Mouse (Mus musculus): ENCODE measurements around the gene Ankrd12.

The Ankrd12 gene

DNA sequence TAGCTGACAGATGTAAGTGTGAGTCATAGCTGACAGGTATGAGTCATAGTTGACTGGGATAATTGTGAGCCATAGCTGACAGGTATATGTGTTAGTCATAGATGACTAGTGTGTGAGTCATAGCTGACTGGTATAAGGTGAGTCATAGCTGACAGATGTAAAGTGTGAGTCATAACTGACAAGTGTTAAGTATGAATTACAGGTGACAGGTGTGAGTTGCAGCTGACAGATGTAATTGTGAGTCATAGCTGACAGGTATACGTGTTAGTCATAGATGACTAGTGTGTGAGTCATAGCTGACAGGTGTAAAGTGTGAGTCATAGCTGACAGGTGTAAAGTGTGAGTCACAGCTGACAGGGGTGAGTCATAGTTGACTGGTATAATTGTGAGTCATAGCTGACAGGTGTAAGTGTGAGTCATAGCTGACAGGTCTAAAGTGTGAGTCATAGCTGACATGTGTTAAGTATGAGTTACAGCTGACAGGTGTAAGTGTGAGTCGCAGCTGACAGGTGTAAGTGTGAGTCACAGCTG, 115.2 kb downstream of the Ankrd12 start:
- no peak for DNase-seq

GRCm38 (mm10) chr17:65959011-65959410, 117.9 kb downstream of the Ankrd12 start:
- DNase-seq, result no peak

- no peak for DNase-seq
Observed at GRCm38 (mm10) chr17:65958366-65958765, 118.5 kb downstream of the Ankrd12 start.

- DNase-seq, result no peak
Observed at GRCm38 (mm10) chr17:65957782-65958325, 119.0 kb downstream of the Ankrd12 start.

DNA sequence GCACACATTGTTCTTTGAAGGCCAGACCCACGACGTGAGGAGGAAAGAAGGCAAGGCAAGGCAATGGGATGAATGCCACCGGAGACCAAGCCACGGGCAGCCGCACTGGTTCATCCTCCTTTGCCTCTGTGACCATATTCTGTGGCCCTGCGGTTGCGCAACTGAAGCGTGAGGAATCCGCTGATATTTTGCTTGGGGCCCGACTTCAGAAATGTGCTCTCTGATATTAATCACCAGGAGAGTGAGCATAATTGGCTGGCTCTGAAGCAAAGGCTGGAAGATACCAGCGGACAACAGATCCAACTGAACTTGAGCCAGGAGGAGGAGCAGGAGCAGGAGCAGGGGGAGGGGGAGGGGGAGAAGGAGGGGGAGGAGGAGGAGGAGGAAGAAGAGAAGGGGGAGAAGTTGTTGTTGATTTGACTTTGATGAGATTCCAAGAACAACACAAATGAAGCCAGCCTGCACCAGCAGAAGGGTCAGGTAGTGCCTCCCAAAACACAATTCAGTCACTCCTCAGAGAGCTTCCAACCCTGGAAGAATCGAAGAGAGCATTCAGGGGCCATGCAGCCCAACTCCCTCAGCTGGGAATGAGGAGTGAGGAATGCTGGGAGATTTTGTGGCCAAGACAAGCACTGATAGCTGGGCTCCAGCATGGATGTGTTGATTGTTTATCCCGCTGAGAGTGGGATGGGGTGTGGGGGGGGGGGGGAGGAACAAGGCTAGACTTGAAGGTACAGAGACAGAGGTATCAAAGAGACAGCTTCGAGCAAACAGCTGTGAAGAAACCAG, 119.7 kb downstream of the Ankrd12 start:
- DNase-seq, result no peak

DNA sequence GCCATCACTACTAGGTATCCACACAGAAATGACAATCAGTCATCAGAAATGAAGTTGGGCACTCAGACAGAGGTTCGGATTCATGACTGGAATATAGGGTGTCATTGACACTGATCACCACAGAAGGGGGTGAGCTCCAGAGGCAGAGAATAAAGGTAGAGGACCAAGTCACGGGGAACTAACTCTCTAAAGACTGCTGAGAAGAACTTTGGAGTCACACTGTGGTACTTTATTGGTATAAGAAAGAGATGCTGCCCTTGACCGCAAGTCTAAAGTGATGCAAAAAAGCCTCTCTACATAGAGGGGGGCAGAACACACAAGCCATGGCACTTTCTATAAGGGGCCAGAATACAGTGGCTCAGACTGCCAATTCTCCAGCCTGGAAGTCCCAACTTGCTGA, 120.7 kb downstream of the Ankrd12 start:
- no peak for DNase-seq

GRCm38 (mm10) chr17:65953959-65954358, 122.9 kb downstream of the Ankrd12 start:
- DNase-seq, result no peak

DNA sequence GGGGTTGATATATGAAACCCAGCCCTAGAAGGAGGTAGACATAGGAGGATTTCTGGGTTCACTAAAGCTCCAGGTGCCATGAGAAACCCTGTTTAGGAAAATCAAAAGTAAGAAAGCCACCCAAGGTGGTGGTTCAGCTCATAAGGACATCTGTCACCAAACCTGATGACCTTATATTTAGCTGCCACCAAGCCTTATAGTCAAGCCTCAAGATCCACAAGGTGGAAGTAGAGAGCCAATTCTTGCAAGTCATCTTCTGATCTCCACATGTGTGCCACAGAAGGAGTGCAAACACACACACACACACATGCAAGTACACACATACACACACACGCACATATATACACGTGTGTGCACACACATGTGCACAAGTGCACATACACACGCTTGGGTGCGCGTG, 124.8 kb downstream of the Ankrd12 start:
- no peak for DNase-seq

GRCm38 (mm10) chr17:65950622-65951404, 126.1 kb downstream of the Ankrd12 start, which contains the start of gene Twsg1:
TSS of gene Twsg1 (minus strand) at chr17:65951226.
- DNase-seq, result peak; percentile 98

GRCm38 (mm10) chr17:65950183-65950582, 126.7 kb downstream of the Ankrd12 start:
- peak; percentile 47 for DNase-seq

DNA sequence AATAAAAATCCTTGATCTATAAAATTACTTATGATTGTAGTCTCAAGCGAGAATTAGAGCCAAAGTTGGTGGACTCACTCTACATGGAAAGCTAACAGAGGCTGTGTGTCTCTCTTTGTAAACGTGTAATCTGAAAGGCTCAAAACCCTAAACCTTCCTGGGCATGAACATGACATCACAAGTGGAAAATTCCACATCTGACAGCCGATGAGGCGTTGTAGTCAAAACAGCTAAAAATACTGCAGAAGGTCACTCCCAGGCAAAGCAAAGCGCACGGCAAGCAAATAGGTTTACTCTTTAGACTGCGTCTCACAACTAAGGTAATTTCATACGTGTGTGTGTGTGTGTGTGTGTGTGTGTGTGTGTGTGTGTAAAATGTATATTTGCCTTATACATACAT, 129.6 kb downstream of the Ankrd12 start:
- DNase-seq, result no peak

DNA sequence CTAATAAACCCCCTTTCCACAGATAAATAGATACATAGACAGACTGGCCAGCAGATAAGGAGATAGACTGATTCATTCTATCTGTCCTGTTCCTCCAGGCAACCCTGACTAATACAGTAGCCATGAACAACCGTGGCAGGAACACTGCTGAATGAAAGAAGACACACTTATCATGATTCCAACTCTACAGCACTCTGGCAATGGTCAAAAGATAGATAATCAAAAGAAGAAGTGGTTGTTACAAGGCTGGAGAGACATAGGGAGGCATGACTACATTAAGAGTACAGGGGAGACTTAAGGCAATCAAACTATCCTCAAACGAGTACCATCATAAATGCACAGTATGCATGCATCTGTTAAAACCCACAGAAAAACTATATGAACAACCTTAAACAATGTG, 131.5 kb downstream of the Ankrd12 start:
- no peak for DNase-seq

GRCm38 (mm10) chr17:65942394-65942793, 134.5 kb downstream of the Ankrd12 start:
- no peak for DNase-seq

DNA sequence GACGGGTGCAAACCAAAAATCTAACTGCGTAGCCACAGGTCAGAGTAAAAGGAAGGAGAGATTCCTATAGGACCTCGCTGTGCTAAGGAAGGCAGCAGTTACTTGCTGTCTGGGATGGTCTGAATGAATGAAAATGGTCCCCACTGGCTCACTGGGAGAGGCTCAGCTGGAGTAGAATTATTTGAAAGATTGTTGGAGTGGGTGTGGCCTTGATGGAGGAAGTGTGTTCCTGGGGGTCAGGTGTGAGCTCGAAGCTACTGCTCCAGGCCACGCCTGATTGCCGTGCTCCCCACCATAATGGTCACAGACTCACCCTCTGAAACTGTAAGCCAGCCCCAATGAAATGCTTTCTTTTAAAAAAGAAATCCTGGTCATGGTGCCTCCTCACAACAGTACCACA, 135.6 kb downstream of the Ankrd12 start:
- no peak for DNase-seq

GRCm38 (mm10) chr17:65940221-65940620, 136.7 kb downstream of the Ankrd12 start:
- DNase-seq, result no peak

- no peak for DNase-seq
Observed at GRCm38 (mm10) chr17:65939461-65940192, 137.3 kb downstream of the Ankrd12 start.

GRCm38 (mm10) chr17:65937671-65938070, 139.2 kb downstream of the Ankrd12 start:
- no peak for DNase-seq

DNA sequence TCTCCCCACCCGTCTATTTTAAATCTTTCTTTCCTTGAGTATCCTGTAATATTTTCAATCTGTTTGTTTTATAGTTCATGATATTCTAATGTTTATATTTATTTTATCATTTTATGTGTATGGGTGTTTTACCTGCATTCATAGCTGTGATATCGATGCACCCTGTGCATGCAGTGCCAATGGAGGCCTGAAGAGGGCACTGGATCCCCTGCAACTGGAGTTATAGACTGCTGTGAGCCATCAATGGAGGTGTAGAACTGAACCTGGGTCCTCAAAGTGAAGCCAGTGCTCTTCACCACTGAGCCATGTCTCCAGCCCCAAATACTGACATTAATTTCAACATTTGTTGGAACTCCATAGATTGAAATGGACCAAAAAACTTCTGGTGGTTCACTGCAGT, 143.1 kb downstream of the Ankrd12 start:
- DNase-seq, result no peak

DNA sequence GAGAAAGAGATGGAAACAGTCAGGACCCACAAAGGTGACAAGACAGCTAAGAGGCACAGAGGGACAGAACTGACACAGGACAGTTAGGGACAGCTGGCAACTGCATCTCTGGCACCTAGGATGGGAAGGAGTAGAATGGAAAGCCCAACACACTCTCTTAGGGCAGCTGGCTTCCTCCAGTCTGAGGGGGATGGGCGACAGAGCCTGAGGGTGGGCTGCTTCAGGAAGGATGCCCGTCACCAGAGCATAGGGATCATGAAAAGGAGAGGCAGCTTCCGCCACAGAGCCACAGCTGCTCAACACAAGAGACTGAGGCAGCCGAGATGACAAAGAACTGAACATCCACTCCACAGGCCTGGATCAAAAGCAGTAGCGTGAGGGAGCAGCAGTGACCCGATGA, 145.4 kb downstream of the Ankrd12 start:
- no peak for DNase-seq

DNA sequence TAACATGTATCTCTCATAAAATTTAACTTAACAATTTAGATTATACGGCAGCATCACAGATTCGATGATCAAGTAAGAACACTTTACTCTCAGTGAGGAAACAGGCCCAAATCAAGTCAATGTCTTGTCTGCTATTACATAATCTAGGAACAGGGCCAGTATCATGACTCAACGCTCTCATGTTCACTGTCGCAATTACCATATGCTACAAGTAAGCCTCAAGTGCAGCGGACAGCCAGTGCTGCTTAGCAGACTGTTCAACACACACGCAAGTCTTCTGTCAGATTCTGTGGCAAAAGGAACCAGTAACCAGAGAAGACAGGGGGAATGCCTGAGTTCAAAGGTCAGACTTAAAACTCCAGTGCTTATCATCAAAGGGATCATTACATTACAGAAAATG, 145.9 kb downstream of the Ankrd12 start:
- peak; percentile 47 for DNase-seq

DNA sequence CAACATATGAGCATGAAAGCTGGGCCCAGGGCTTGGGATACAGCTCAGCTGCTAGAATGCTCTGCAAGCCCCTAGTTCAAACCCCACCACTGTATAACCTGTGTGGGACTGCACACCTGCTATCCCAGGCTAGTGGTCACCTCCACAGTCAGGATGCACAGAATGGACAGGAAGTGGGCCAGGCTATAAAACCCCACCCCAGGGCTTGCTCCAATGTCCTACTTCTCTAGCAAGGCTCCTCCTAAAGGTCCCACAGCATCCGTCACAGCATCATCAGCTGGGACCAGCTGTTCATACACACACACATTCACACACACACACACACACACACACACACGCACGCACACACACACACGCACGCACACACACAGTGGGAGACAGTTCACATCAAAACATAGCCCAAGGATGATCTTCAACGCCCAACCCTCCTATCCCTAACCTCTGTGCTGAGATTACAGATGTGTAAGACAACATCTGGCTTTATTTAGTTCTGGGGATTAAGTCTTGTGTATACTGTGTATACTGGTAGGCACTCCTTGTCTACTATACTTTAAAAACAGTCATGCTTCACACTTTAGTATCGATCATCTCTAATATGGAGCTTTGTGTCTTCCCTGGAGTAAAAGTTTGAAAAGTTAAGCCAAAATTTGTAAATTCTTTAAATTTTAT, 146.6 kb downstream of the Ankrd12 start:
- DNase-seq, result no peak

- no peak for DNase-seq
Observed at GRCm38 (mm10) chr17:65929319-65929978, 147.4 kb downstream of the Ankrd12 start.

All from cerebellum, adult 11 months (tissue).